Mouse (Mus musculus) left cerebral cortex, postnatal 14 days (tissue): Measurements from ENCODE around the gene Gm17617. TPM values are rescaled to one million over a fixed set of nuclear protein-coding genes. Genes with fewer than 3 reads are reported as not detected.

Experiments
- total RNA-seq, 2 experiments: library from RNA; stranded (reverse); gene quantifications; 2 replicates each; pipeline ENCODE4 v1.2.3; 2021

Gm17617 gene
- total RNA-seq, 2 experiments from 2014 or later, result not detected

Other genes with a start within 250 kb of the Gm17617 start
- 10 to 100 TPM; 66.0 to 78.0 TPM for gene Unc5a, start 184.1 kb downstream of the Gm17617 start, total RNA-seq
- 1 to 10 TPM; 1.3 to 1.8 TPM for gene Hk3, start 112.2 kb downstream of the Gm17617 start, total RNA-seq
- 10 to 100 TPM; 14.3 TPM for gene Uimc1, start 33.2 kb downstream of the Gm17617 start, total RNA-seq
- gene Zfp346, start 28.2 kb downstream of the Gm17617 start, total RNA-seq, result 10 to 100 TPM; 40.7 to 42.8 TPM
- under 1 TPM; 0.11 to 0.25 TPM for gene Fgfr4, start 19.1 kb upstream of the Gm17617 start, total RNA-seq
- gene Nsd1, start 76.2 kb upstream of the Gm17617 start, total RNA-seq, result 100 to 1,000 TPM; 135 to 140 TPM
- gene Prelid1, start 187.0 kb upstream of the Gm17617 start, total RNA-seq, result 100 to 1,000 TPM; 161 to 168 TPM
- 10 to 100 TPM; 73.7 to 74.0 TPM for gene Rab24, start 188.4 kb upstream of the Gm17617 start, total RNA-seq
- gene Mxd3, start 196.3 kb upstream of the Gm17617 start, total RNA-seq, result 1 to 10 TPM; 1.2 to 1.6 TPM
- 10 to 100 TPM; 47.5 to 51.0 TPM for gene Lman2, start 229.2 kb upstream of the Gm17617 start, total RNA-seq
- 10 to 100 TPM; 33.3 to 35.4 TPM for gene Rgs14, start 236.2 kb upstream of the Gm17617 start, total RNA-seq